Mouse (Mus musculus): ENCODE results near the gene Ppp1r9a. TPM values are rescaled to one million over a fixed set of nuclear protein-coding genes. Genes with fewer than 3 reads are reported as not detected.

The Ppp1r9a gene
- polyA plus RNA-seq, 1 experiment from 2014 or later = 40.1 TPM

- H3K4me3 ChIP-seq (ENCODE audit: low read length) = no peak overlapping the region
- H3K4me1 ChIP-seq (ENCODE audit: control insufficient read depth, insufficient read depth, low read depth, low read length) = no peaks in the 10 kb centered on the region
- no peak overlapping the region for H3K9ac ChIP-seq (ENCODE audit: low read depth, low read length)
- no peak for ATAC-seq
- no peak overlapping the region for H3K27ac ChIP-seq (ENCODE audit: low read depth, low read length)
- H3K36me3 ChIP-seq (ENCODE audit: control insufficient read depth, insufficient read depth, low read length) = peaks cover 2% of the 10 kb centered on the region; the same call in 1 of the 2 replicates
- 83% methylated on average over 6 of the region's 6 CpGs for WGBS
- H3K4me2 ChIP-seq (ENCODE audit: low read length) = no peak overlapping the region
- H3K9me3 ChIP-seq (ENCODE audit: control insufficient read depth, low read length) = no peaks in the 10 kb centered on the region
- H3K27me3 ChIP-seq (replicated peaks; ENCODE audit: control insufficient read depth, insufficient read depth, low read length) = no peaks in the 10 kb centered on the region
These were observed 233.3 kb downstream of the Ppp1r9a start for GRCm38 (mm10) chr6:5136046-5136445.

GRCm38 (mm10) chr6:5138875-5139631 lies 236.3 kb downstream of the Ppp1r9a start:
- 83% methylated on average over 12 of the region's 12 CpGs for WGBS
- Histone ChIP-seq H3K4me3 (ENCODE audit: low read length) (no peak overlapping the region), H3K4me2 (ENCODE audit: low read length) (no peak overlapping the region), H3K27ac (ENCODE audit: low read depth, low read length) (no peak overlapping the region), H3K4me1 (ENCODE audit: control insufficient read depth, insufficient read depth, low read depth, low read length) (no peaks in the 10 kb centered on the region), H3K9ac (ENCODE audit: low read depth, low read length) (no peak overlapping the region), H3K9me3 (ENCODE audit: control insufficient read depth, low read length) (no peaks in the 10 kb centered on the region), H3K27me3 (replicated peaks; ENCODE audit: control insufficient read depth, insufficient read depth, low read length) (no peaks in the 10 kb centered on the region), H3K36me3 (ENCODE audit: control insufficient read depth, insufficient read depth, low read length) (peaks cover 2% of the 10 kb centered on the region; the same call in 1 of the 2 replicates)
- no peak for ATAC-seq

GRCm38 (mm10) chr6:5139666-5140065 lies 236.9 kb downstream of the Ppp1r9a start:
- Histone ChIP-seq H3K9ac (ENCODE audit: low read depth, low read length) (no peak overlapping the region), H3K36me3 (ENCODE audit: control insufficient read depth, insufficient read depth, low read length) (peaks cover 2% of the 10 kb centered on the region; the same call in 1 of the 2 replicates), H3K27me3 (replicated peaks; ENCODE audit: control insufficient read depth, insufficient read depth, low read length) (no peaks in the 10 kb centered on the region), H3K9me3 (ENCODE audit: control insufficient read depth, low read length) (no peaks in the 10 kb centered on the region), H3K4me2 (ENCODE audit: low read length) (no peak overlapping the region), H3K4me1 (ENCODE audit: control insufficient read depth, insufficient read depth, low read depth, low read length) (no peaks in the 10 kb centered on the region), H3K4me3 (ENCODE audit: low read length) (no peak overlapping the region), H3K27ac (ENCODE audit: low read depth, low read length) (no peak overlapping the region)
- ATAC-seq = no peak
- WGBS = 77% methylated on average over 9 of the region's 9 CpGs

GRCm38 (mm10) chr6:5147488-5148142 lies 244.9 kb downstream of the Ppp1r9a start:
- Histone ChIP-seq H3K27me3 (replicated peaks; ENCODE audit: control insufficient read depth, insufficient read depth, low read length) (no peaks in the 10 kb centered on the region), H3K27ac (ENCODE audit: low read depth, low read length) (no peak overlapping the region), H3K4me2 (ENCODE audit: low read length) (no peak overlapping the region), H3K9me3 (ENCODE audit: control insufficient read depth, low read length) (no peaks in the 10 kb centered on the region), H3K4me1 (ENCODE audit: control insufficient read depth, insufficient read depth, low read depth, low read length) (no peaks in the 10 kb centered on the region), H3K9ac (ENCODE audit: low read depth, low read length) (no peak overlapping the region), H3K36me3 (ENCODE audit: control insufficient read depth, insufficient read depth, low read length) (no peaks in the 10 kb centered on the region), H3K4me3 (ENCODE audit: low read length) (no peak overlapping the region)
- ATAC-seq = no peak
- WGBS = 75% methylated on average over 13 of the region's 13 CpGs

- no peak for ATAC-seq
- Histone ChIP-seq H3K36me3 (ENCODE audit: control insufficient read depth, insufficient read depth, low read length) (no peaks in the 10 kb centered on the region), H3K9ac (ENCODE audit: low read depth, low read length) (no peak overlapping the region), H3K4me3 (ENCODE audit: low read length) (no peak overlapping the region), H3K27ac (ENCODE audit: low read depth, low read length) (no peak overlapping the region), H3K27me3 (replicated peaks; ENCODE audit: control insufficient read depth, insufficient read depth, low read length) (no peaks in the 10 kb centered on the region), H3K9me3 (ENCODE audit: control insufficient read depth, low read length) (no peaks in the 10 kb centered on the region), H3K4me2 (ENCODE audit: low read length) (no peak overlapping the region), H3K4me1 (ENCODE audit: control insufficient read depth, insufficient read depth, low read depth, low read length) (no peaks in the 10 kb centered on the region)
- WGBS = 79% methylated on average over 2 of the region's 2 CpGs
These were observed 247.2 kb downstream of the Ppp1r9a start for GRCm38 (mm10) chr6:5149941-5150340.

- H3K4me1 ChIP-seq (ENCODE audit: control insufficient read depth, insufficient read depth, low read depth, low read length) = no peaks in the 10 kb centered on the region
- 26% methylated on average over 4 of the region's 4 CpGs for WGBS
- no peaks in the 10 kb centered on the region for H3K27me3 ChIP-seq (replicated peaks; ENCODE audit: control insufficient read depth, insufficient read depth, low read length)
- no peak overlapping the region for H3K9ac ChIP-seq (ENCODE audit: low read depth, low read length)
- no peak overlapping the region for H3K27ac ChIP-seq (ENCODE audit: low read depth, low read length)
- ATAC-seq = 0 out of 2 replicates have a peak, but pooled peaks have one; percentile 35
- no peak overlapping the region for H3K4me3 ChIP-seq (ENCODE audit: low read length)
- H3K4me2 ChIP-seq (ENCODE audit: low read length) = no peak overlapping the region
- 0 out of 2 replicates have a peak, but pooled peaks cover 4% of the 10 kb centered on the region for H3K36me3 ChIP-seq (ENCODE audit: control insufficient read depth, insufficient read depth, low read length)
- H3K9me3 ChIP-seq (ENCODE audit: control insufficient read depth, low read length) = no peaks in the 10 kb centered on the region
These were observed 248.5 kb downstream of the Ppp1r9a start for GRCm38 (mm10) chr6:5151171-5151570.

GRCm38 (mm10) chr6:5152185-5152584 lies 249.5 kb downstream of the Ppp1r9a start:
- Histone ChIP-seq H3K4me1 (ENCODE audit: control insufficient read depth, insufficient read depth, low read depth, low read length) (no peaks in the 10 kb centered on the region), H3K4me2 (ENCODE audit: low read length) (no peak overlapping the region), H3K4me3 (ENCODE audit: low read length) (no peak overlapping the region), H3K9me3 (ENCODE audit: control insufficient read depth, low read length) (no peaks in the 10 kb centered on the region), H3K27ac (ENCODE audit: low read depth, low read length) (no peak overlapping the region), H3K9ac (ENCODE audit: low read depth, low read length) (no peak overlapping the region), H3K27me3 (replicated peaks; ENCODE audit: control insufficient read depth, insufficient read depth, low read length) (no peaks in the 10 kb centered on the region), H3K36me3 (ENCODE audit: control insufficient read depth, insufficient read depth, low read length) (0 out of 2 replicates have a peak, but pooled peaks cover 5% of the 10 kb centered on the region)
- WGBS = 88% methylated on average over 2 of the region's 2 CpGs
- no peak for ATAC-seq

- Histone ChIP-seq H3K27ac (ENCODE audit: low read depth, low read length) (no peak overlapping the region), H3K4me2 (ENCODE audit: low read length) (no peak overlapping the region), H3K4me3 (ENCODE audit: low read length) (no peak overlapping the region), H3K9ac (ENCODE audit: low read depth, low read length) (no peak overlapping the region), H3K27me3 (replicated peaks; ENCODE audit: control insufficient read depth, insufficient read depth, low read length) (no peaks in the 10 kb centered on the region), H3K4me1 (ENCODE audit: control insufficient read depth, insufficient read depth, low read depth, low read length) (no peaks in the 10 kb centered on the region), H3K9me3 (ENCODE audit: control insufficient read depth, low read length) (no peaks in the 10 kb centered on the region), H3K36me3 (ENCODE audit: control insufficient read depth, insufficient read depth, low read length) (peaks cover 10% of the 10 kb centered on the region)
- 93% methylated on average over 6 of the region's 6 CpGs for WGBS
- ATAC-seq = no peak
These were observed 252.1 kb downstream of the Ppp1r9a start for GRCm38 (mm10) chr6:5154786-5155185.

GRCm38 (mm10) chr6:5155313-5155927 lies 252.7 kb downstream of the Ppp1r9a start:
- Histone ChIP-seq H3K36me3 (ENCODE audit: control insufficient read depth, insufficient read depth, low read length) (peaks cover 12% of the 10 kb centered on the region), H3K4me1 (ENCODE audit: control insufficient read depth, insufficient read depth, low read depth, low read length) (no peaks in the 10 kb centered on the region), H3K4me3 (ENCODE audit: low read length) (no peak overlapping the region), H3K27ac (ENCODE audit: low read depth, low read length) (no peak overlapping the region), H3K9me3 (ENCODE audit: control insufficient read depth, low read length) (no peaks in the 10 kb centered on the region), H3K9ac (ENCODE audit: low read depth, low read length) (no peak overlapping the region), H3K4me2 (ENCODE audit: low read length) (no peak overlapping the region), H3K27me3 (replicated peaks; ENCODE audit: control insufficient read depth, insufficient read depth, low read length) (no peaks in the 10 kb centered on the region)
- WGBS = 71% methylated on average over 1 of the region's 1 CpGs
- ATAC-seq = peak; percentile 50; the same call in 1 of the 2 replicates
